Mouse (Mus musculus): Measurements from ENCODE around the gene Fam193a. TPM values are rescaled to one million over a fixed set of nuclear protein-coding genes. Genes with fewer than 3 reads are reported as not detected.

Gene Fam193a
- 10 to 100 TPM; 39.0 to 43.3 TPM for total RNA-seq (2021)
- long read RNA-seq, experiment 1, full-length matches to known transcripts = 2 of 18 reads
- long read RNA-seq, experiment 1, partial matches to known transcripts = 5 of 18 reads
- long read RNA-seq, experiment 1, other reads (novel, unspliced or antisense) = 11 of 18 reads
- long read RNA-seq, experiment 2, full-length matches to known transcripts = 2 of 20 reads
- long read RNA-seq, experiment 2, partial matches to known transcripts = 4 of 20 reads
- long read RNA-seq, experiment 2, other reads (novel, unspliced or antisense) = 14 of 20 reads

DNA sequence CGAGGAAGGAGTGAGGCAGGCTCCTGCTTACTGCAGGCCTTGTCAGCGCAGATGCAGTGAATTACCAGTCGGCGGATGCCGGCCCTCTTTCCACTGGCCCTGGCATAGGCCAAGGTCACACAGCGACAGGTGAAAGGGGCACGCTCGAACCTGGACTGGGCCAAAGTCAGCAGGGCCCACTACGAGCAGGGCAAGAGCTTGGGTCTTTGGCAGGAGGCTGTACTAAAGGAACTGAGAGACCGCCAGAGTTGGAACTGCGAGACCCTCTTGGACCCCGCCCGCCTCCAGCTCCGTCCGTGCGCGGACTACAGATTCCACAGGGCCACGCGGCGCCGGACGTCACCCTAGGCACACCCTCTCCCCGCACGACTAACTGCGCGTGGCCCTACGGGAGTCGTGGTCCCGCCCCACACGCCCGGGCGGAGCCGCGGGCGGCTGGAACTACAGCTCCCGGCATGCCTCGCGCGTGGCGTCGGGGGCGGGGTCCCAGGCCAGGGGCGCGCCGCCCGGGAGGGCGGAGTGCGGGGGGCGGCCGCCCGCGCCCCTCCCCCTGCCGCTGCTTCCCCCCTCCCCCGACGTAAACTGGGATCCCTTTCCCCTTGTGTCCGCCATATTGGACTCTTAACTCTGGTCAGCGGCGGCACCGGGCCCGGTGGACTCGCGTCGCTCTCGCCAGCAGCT lies at the start of gene Fam193a:
Fam193a (plus strand) TSS at position 593 of the 681 bp plus-strand sequence.
- intact Hi-C loops (cut with DNase I) = loop anchor here (1.0 to 5.0 kb wide), 2 partner anchors 33 to 268 kb away; partner anchors contain the start of genes Mfsd10 and Rnf4
- Histone ChIP-seq H3K4me3 (peak within 1 kb of the TSS; percentile 86), H3K27ac (peak within 1 kb of the TSS; percentile 98)
- TF ChIP-seq CTCF (IDR thresholded peaks at IDR 0.05) = no peak
- peak; percentile 98 for DNase-seq (ENCODE audit: extremely low spot score in 1 of 2, low spot score in 2 of 2)

DNA sequence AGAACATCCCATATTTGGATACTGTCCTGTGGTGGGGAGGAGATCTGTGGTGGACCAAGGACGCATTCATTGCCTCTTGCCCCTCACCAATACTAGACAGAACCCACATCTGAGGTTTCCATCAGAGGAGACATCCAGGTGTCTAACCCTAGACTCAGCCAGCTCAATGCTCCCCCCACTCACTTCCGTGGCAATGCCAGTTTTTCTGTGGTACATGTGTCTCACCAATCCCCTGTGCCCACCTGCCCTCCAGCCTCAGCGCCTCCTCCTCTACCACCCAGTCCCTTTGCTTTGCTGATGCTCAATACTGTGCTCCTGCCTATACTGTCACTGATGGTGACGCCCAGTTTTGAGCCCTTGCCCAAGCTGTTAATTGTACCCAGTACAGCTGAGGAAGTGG lies 48.5 kb upstream of the Fam193a start:
- TF ChIP-seq CTCF (IDR thresholded peaks at IDR 0.05) = no peak
- intact Hi-C loops (cut with DNase I) = no loop called here

DNA sequence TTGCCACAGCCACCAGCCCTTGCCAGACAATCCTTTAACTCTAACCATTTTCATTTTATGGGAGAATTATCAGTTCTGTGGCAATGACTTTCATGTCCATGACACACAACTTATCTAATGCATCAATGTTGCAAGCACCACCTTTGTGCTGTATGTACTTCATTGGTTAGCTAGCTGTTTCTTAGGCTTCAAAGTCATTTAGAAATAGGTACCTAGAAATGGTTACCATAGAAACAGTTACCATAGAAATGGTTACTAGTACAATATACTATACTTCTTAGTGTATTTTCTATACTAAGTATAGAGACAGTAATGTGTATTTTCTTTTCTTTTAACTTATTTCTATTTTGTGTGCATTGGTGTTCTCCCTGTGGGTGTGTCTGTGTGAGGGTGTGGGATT lies 44.4 kb upstream of the Fam193a start:
- Histone ChIP-seq H3K27ac (no peak overlapping the region), H3K4me3 (no peak overlapping the region)
- DNase-seq (ENCODE audit: extremely low spot score in 1 of 2, low spot score in 2 of 2) = no peak
- intact Hi-C loops (cut with DNase I) = no loop called here
- no peak for TF ChIP-seq CTCF (IDR thresholded peaks at IDR 0.05)

More for the DNA sequence above, 48.5 kb upstream of the Fam193a start:
- DNase-seq (ENCODE audit: extremely low spot score in 1 of 2, low spot score in 2 of 2) = no peak
- H3K27ac ChIP-seq = no peak overlapping the region
- H3K4me3 ChIP-seq = no peak overlapping the region

DNA sequence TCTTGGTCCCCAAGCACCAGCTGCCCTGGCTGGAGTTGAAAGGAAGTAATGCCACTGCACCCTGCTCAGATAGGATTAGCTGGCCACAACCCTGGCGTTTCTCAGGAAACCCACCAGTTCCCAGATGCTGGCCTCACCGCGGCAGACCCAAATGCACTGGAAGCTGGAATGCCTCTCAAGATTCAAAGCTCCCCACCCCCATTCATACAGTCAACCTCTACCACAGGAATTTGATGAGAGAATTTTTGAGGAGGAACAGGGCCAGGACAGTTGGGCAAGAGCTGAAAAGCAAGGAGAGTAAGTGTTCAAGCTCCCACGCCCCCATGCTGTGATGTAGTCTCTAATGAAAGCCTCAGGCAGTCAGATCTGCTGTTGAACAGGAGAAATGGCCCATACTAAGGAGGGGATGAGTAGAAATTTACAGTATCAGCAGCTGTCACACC lies 43.5 kb upstream of the Fam193a start:
- DNase-seq (ENCODE audit: extremely low spot score in 1 of 2, low spot score in 2 of 2) = no peak
- Histone ChIP-seq H3K27ac (no peak overlapping the region), H3K4me3 (no peak overlapping the region)
- intact Hi-C loops (cut with DNase I) = no loop called here
- no peak for TF ChIP-seq CTCF (IDR thresholded peaks at IDR 0.05)

DNA sequence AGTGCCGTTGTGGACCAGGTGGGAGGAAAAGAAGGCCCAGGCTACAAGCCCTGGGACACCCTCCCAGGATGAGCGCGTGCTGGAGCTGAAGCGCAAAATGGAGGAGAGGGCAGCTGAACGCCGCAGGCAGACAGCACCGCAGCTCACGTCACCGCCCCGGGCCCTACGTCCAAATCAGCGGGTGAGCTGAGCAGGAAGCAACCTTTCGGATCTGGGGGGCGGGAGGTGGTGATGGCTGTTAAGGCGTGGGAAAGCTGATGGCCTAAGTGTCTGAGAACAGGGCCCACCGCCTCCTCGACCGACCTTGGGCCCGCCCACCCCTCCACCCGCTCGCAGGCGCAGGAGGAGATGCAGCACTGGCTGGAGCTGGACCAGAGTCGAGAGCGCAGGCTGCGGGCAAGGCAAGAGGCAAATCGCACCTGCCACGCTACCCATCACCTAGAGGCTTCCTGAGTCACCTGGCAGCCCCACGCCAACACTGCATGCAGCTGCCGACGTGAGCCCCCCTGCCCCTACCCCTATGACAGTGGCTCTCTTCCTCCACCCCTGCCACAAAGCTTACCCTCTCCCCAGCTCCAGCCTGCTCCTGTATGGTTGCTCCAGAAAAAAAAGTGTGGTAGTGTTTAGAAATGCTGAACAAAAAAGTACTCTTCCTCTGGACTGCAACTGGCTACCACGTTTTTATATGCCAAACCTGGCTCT lies 42.7 kb upstream of the Fam193a start:
- no peak for TF ChIP-seq CTCF (IDR thresholded peaks at IDR 0.05)
- intact Hi-C loops (cut with DNase I) = no loop called here
- Histone ChIP-seq H3K4me3 (peak overlapping the region; percentile 40), H3K27ac (no peak overlapping the region; the same call in 1 of the 2 replicates)
- DNase-seq (ENCODE audit: extremely low spot score in 1 of 2, low spot score in 2 of 2) = peak; percentile 14 to 24

DNA sequence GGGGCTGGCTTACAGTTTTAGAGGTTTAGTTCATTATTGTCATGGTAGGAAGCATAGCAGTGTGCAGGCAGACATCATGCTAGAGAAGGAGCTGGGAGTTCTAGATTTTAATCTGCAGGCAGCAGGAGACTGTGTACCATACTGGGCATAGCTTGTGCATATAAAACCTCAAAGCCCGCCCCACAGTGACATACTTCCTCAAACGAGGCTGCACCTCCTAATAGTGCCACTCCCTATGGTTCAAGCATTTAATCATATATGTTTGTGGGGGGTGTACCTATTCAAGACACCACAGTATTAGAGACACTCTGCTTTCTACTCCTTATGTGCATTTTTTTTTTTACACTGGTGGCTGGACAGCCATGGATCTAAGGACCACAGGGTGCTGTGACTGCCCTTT lies 39.6 kb upstream of the Fam193a start:
- DNase-seq (ENCODE audit: extremely low spot score in 1 of 2, low spot score in 2 of 2) = no peak
- no peak for TF ChIP-seq CTCF (IDR thresholded peaks at IDR 0.05)
- intact Hi-C loops (cut with DNase I) = no loop called here
- H3K27ac ChIP-seq = no peak overlapping the region
- no peak overlapping the region for H3K4me3 ChIP-seq

DNA sequence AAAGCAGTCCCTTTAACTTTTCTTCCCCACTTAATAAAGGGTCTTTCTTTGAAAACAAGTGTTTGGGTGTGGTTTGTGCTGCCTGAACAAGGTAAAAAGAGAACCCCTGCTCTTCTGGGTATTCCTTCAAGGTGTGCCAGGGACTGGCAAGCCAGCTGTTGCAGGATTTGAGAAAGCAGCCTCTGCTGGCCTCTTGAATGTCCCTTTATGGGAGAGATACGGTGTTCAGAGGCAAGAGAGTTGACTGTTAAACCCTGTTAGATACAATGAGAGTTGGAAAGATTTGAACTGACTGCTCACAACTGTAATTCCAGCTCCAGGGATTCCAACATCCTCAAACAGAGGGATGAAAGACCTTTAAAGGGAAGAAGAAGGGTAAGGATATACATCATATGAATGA lies 35.7 kb upstream of the Fam193a start:
- intact Hi-C loops (cut with DNase I) = no loop called here
- no peak for TF ChIP-seq CTCF (IDR thresholded peaks at IDR 0.05)
- H3K4me3 ChIP-seq = no peak overlapping the region
- DNase-seq (ENCODE audit: extremely low spot score in 1 of 2, low spot score in 2 of 2) = no peak
- no peak overlapping the region for H3K27ac ChIP-seq

DNA sequence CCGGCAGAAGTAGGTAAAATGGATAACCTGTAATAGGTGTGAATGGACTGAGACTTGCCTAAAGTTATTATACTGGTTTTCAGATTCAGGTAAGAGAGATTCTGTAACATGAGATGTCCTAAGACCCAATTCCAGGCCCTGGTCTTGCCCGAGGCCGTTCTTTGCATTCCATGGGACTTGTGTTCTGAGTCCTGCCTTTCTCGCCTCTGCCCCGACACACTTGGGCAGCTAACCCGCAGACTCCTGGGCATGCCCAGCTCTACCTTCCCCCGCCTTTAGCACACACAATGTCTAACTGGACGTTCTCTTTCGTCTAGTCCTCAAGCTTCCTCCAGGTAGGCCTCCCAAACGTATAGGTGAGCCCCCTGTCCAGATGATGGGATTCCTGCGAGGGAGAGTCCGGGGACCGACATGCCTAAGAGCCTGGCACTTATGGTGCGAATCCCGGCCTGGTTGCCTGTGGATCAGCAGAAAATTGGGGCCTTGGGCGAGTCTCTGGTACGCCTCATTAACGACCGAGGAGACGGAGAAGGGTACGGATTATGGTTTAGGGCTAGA lies 34.1 kb upstream of the Fam193a start:
- no peak for TF ChIP-seq CTCF (IDR thresholded peaks at IDR 0.05)
- intact Hi-C loops (cut with DNase I) = loop anchor here (1.0 to 5.0 kb wide), 3 partner anchors 34 to 123 kb away; partner anchors contain the start of genes Cfap99, Fam193a and Zfyve28
- DNase-seq (ENCODE audit: extremely low spot score in 1 of 2, low spot score in 2 of 2) = no peak

DNA sequence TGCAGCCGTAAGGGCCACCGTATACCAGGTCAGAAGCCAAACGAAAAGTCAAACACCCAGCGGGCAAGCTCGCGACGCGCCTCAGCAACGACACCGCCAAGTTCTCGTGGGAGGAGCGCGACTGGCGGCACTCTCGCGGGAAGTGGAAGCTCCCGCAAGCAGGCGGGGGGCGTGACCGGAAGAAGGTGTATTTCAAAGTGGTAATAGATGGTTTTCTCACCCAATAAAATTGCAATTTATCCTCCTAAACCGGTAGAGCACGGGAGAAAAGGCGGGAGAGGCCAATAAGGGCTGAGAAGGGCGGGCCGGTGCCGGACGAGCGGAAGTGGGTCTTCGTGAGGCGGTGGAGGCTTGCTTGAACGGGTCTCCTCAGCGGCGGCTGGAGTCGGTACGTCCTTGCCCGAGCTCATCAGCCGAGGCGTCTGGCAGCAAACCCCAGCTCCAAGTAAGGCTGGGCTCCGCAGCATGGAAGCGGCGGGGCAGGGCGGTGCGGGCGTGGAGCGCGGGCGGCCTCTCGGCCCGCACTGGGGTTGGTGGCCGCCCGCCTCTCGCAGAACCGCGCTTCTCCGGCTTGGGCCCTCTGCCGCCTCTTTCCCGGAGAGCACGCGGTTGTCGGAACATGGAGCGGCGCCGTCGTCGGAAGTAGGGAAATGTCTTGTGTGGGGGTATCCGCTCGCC lies 33.5 kb upstream of the Fam193a start, which contains the start of gene Rnf4:
Rnf4 (plus strand) TSS at position 193 of the 678 bp plus-strand sequence.
- Histone ChIP-seq H3K4me3 (peak within 1 kb of the TSS; percentile 97), H3K27ac (peak within 1 kb of the TSS; percentile 91)
- intact Hi-C loops (cut with DNase I) = loop anchor here (1.0 to 5.0 kb wide), 3 partner anchors 33 to 124 kb away; partner anchors contain the start of genes Cfap99, Fam193a and Zfyve28
- peak; percentile 97 for DNase-seq (ENCODE audit: extremely low spot score in 1 of 2, low spot score in 2 of 2)
- no peak for TF ChIP-seq CTCF (IDR thresholded peaks at IDR 0.05)

More for the DNA sequence above, 34.1 kb upstream of the Fam193a start:
- Histone ChIP-seq H3K27ac (peak overlapping the region; percentile 91), H3K4me3 (peak overlapping the region; percentile 97)

DNA sequence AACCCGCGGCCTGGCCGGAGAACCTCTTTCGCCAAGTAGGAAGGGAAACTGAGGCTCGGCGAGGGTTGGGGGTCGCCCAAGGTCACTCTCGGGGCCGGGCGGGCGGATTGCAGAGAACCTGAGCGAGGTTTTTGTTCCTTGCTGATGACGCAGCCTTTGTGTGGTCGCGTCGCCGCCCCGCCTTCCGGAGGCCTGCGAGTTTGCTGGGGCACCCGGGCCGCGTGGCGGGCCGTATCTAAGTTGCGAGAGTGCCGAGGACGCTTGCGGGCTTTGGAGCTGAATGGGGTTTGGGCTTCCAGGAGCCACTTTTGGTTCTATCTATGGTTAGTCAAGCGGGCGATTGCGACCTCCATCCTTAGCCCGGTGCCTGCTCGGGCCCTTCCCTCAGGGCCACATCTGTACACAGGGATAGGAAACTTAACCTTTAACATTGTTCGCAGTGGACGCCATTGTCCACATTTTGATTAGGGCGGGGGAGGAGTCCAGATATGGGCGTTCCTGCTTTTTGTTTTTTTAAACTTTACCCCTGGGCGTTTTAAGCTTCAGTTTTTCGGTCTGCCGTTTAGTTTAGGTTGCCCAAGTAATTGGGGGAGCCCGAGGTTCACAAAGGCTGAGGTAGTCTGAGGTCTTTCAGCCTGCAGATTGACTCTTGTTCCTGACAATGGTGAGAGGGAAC lies 32.8 kb upstream of the Fam193a start:
- peak overlapping the region; percentile 79 for H3K27ac ChIP-seq
- DNase-seq (ENCODE audit: extremely low spot score in 1 of 2, low spot score in 2 of 2) = peak; percentile 40 to 43
- peak overlapping the region; percentile 97 for H3K4me3 ChIP-seq
- no peak for TF ChIP-seq CTCF (IDR thresholded peaks at IDR 0.05)
- intact Hi-C loops (cut with DNase I) = loop anchor here (1.0 to 5.0 kb wide), 3 partner anchors 32 to 125 kb away; partner anchors contain the start of genes Cfap99, Fam193a and Zfyve28

Data from left cerebral cortex, adult 2 months (tissue).